Mouse (Mus musculus): ENCODE measurements around the gene Acadsb.

DNA sequence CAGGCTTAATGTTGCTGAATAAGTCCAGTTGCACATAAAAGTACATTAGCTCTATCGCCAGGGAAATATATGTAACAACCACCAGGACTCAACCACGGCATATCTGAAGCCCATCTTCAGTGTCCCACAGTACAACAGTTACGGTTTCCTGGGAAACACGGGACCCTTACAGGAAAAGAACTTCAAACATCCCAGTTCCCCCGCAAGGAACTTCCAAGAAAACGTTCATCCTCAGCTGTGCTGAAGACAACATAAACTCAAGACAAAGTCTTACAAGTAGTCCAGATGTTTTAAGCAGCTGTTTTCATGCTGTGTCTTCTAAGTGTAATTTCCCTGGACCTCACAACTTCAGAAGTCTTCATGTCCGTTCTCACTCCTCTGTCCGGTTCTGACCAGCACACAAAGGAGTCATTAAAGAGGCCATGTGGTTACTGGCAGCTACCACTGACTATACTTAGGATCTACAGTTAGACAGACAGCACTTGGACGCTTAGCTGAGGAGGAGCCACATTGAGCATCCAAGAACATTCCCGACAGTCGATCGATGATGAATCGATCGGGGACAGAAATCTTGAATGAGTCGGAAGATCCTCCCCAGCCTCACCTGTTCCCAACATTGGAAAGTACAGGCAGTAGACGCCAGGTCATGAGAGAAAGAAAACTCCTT is 947 bp upstream of the Acadsb start:
- TF ChIP-seq CTCF (IDR thresholded peaks at IDR 0.05; ENCODE audit: control insufficient read depth, insufficient read depth, insufficient replicate concordance, low read depth, low read length), result no peak
- TF ChIP-seq POLR2A (IDR thresholded peaks at IDR 0.05; ENCODE audit: control insufficient read depth, low read depth, low read length), result no peak
